Mouse (Mus musculus) layer of hippocampus, postnatal 25 days (tissue): ENCODE data around the gene Crybb1. TPM values are rescaled to one million over a fixed set of nuclear protein-coding genes. Genes with fewer than 3 reads are reported as not detected.
A peak's percentile ranks its signal among the peaks of the same experiment; 100 is the strongest.

Source experiments
- DNase-seq, 2 experiments: peaks; one replicate each; pipeline ENCODE4 v3.0.0; 2022; ENCODE audit warnings: mixed read lengths in 2 of 2, low spot score in 1 of 2; ENCODE audit errors: extremely low spot score in 1 of 2
- total RNA-seq, 2 experiments: library from RNA; stranded (reverse); gene quantifications; 2 replicates each; pipeline ENCODE4 v1.2.3; 2021

Gene Crybb1
- total RNA-seq, 2 experiments from 2014 or later = 7.4 to 7.9 TPM

DNA sequence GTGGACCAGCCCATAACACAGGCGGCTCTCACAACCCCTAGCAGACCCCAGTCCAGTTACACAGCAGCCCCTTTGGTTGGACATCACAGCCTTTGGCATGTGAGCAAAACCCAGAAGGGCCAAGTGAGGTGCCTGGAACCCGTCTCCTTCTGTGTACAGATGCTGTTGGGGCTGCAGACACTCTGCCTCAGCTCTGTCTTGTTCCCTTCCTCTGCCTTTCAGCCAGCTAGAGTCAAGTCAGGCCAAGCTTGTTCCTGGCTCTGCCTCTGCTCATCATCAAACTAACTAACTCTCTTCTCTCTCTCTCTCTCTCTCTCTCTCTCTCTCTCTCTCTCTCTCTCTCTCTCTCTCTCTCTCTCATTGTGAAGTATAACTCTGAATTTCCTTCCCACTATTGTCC lies 19.0 kb upstream of the Crybb1 start:
- no peak for DNase-seq

DNA sequence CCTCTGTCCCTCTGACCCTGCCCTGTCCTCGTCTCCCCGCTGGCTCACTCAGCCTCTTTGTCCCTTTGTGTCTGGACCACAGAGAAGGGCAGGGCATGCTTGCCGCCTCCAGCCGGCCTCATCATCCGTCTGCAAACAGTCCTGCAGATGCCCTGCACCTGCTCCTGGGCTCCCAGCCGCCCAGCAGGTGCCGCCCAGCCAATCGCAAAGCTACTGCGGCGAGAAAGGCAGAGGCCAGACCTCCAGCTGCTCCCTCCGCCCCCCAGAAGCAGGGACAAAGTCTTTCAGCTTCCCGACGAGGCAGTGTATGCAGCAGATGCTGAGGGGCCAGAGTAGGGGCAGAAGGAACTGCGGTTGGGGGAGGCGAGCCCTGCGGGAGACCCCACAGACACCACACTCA lies 18.2 kb upstream of the Crybb1 start:
- no peak for DNase-seq

DNA sequence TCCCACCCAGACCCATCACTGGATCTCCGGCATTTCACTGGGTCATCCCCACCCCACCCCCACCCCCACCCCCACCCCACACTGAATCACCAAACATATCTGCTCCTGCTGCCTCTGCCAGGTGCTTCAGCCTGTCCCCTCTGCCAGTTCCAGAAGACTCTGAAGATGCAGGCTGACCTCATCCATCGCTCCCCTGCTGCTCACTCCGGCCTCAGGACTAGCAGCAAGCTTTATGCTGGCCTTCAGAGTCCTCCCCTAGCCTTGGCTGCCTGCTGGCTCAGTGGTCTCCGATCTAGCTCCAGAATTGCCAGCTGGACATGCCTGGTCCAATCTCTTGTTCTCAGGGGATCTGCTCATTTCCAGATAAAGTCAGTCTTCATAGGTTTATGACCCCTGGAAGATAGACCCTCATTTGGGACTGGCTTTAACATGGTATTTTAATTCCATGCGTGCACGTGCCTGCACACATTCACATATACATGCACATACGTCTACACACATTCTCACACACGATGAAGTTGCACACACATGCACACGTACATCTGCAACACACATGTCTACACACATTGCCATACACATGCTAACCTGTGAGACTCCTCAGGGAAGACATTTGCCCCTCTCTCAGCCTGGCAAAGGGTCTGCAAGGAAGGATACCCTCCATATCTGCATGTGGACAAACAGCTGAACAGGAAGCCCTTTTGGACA lies 17.6 kb upstream of the Crybb1 start:
- no peak for DNase-seq

DNA sequence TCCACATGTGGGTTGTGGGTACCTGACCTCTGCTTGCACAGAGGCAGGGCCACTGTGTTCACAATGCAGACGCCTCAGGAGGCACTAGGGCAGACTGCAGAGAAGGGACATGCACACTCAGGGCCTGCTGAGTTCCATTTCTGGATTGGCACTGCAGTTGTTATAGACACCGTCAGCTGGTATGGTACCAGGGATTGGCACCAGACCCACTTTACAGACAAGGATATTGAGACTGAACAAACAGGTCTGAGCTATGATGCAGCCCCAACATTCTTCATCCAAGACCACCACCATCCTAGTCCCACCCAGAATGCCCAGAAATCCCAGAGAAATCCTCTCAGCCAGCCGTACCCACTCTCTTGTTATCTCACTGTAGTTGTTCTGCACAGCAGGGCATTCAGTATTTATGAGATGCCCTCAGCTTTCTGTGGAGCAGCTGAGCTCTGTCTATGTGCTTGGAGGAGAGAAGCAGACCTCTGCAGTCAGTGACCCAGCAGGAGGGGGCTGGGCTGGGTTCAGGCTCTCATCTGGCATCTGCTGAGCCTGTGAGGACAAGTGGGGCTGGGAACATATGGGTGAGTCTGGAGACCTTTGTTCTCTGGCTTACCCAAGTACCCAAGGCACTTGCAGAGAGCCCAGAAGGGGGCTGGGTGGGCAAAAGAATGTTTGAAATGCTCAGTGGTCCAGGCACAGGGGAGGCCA lies 16.7 kb upstream of the Crybb1 start:
- no peak for DNase-seq

DNA sequence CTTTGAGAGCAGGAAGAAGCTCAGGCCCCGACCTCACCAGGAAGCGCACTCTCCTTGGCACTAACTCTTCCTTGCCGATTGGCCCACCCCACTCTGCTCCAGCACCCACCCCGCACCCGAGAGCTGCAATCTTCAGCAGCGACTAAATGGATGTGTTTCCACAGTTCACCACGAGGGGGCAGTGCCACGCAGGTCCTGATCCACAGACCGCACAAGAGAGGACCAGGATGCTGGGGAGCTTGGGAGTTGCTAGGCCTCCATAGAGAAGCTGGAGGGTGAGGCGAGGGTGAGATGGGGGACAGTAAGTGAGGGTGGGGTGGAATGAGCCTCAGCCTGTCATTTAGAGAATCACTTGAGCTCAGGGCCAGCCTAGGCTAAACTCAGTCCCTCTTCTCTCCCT lies 14.9 kb upstream of the Crybb1 start:
- DNase-seq = peak; percentile 93 to 99

DNA sequence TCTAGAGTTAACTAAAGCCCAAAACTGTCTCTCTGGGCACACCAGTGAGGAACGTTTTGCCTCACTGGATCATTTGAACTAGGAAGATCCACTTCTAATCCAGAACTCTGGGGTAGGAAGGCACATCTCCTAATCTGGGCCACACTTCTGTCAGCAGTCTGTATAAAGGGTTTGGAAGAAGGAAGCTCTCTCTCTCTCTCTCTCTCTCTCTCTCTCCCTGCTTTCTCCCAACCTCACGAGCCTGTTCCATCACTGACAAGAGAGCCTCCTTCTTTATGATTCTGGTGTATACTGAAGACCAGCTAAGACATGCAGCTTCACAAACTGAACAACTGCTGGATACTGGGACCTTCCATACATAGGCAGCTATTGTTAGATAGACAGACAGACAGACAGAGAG lies 13.8 kb upstream of the Crybb1 start:
- DNase-seq = no peak

DNA sequence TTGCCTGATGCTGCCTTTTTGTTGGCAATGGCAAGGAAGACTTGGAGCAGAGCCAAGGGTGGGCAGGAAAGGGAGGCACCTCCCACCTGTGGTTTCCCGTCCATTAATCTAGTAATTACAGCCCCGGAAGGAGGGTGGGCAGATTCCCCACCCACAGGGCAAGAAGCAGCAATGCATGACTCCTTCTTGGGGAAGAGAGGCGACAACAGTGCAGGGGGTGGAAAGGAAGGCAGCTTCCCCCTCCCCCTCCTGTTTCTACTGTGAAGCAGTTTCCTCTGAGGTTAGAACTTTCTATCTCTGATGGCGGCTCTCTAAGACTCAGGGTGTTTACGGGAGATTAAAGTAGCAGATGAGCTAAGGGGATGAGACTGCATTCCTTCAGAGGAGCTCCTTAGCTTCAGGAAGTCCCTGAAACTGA lies 13.2 kb upstream of the Crybb1 start:
- DNase-seq = no peak

DNA sequence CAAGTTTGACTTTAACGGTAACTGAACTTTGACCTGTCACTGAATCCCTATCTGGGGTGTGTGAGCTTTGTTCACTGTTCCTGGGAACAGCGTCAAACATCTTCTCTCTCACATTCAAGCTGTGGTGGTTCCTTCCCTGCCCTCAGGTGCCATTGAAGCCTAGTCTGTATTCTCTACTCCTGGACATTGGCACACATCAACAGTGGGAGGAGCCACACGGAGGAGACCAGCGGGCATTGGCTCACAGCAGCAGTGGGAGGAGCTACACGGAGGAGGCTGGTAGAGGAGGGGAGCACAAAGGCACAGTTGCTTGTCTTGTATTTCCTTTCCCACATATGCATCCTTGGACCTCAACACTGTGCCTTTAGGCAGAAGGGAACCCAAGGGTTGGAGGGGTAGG lies 12.6 kb upstream of the Crybb1 start:
- DNase-seq = no peak

DNA sequence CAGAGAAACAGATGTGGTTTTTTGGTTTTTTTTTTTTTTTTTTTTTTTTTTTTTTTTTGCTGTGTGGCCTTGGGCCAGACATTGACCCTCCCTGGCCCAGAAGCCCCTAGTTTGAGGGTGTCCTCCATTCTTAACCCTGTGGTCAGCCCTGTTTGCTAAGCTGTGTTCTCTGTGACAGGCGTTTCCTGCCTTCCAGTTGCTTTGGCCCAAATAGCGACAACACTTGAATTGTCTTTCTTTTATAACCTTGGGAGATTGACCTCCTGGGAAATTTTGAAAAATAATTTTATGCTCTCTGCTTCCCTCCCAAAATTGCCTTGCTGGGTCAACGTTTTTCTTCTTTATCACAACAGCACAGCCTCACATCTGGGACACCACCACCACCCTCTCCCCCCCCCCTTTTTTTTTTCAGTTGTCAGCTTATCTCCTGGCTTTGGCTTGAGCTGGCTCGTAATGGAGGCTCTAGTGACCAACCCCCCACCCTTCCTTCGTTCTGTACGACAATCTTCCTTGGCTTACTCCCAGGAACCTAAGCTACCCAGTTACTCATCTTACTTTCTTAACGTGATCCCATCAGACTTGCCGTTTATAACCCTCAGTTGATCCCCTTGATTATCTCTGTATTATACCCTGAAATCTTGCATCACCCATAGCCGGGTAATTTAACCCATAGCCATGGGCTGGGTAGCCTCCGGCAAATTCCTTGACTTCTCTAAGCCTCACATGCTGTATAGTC lies 11.9 kb upstream of the Crybb1 start:
- DNase-seq = no peak

DNA sequence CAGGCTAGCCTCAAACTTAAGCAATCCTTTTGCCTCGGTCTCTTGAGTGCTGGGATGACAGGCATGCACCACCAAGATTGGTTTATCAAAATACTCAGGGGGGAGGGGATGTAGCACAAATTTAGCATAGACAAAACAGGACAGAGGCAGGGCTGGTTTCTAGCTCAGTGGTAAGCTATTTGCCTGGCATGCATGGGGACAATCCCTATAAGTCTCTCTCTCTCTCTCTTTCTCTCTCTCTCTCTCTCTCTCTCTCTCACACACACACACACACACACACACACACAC lies 11.4 kb upstream of the Crybb1 start:
- no peak for DNase-seq

DNA sequence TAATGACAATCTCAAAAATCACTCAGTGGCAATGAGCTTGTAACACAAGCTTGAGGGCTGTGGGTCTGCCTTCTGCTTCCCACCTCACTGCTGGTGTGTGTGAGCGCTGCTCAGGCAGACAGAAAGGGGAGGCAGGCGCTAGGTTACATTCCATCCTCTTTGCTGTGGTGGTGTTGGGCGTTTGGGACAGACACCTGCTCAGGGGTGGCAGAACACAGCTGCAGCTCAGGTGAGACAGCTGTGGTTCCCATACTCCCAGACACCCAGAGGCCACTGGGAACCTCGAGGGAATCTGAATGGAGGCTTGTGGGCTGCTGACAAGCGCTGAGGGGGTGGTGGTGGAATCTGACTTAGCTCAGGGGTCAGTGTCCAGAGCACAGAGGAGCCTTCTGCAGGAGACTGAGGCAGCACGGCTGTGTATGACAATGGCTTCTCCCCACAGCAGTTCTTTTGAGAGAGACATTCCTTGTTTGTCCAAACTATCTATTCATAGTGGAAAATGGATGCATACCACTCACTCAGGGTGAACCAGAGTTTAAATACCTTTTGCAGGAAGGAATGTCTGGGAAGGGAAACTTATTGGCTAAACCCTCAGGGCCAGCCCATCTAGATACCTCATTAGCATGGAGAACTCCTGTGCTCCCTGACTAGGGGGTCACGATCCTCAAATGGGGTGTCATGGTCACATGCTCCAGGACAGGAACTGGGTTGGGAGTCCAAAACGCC lies 10.6 kb upstream of the Crybb1 start:
- DNase-seq = no peak

DNA sequence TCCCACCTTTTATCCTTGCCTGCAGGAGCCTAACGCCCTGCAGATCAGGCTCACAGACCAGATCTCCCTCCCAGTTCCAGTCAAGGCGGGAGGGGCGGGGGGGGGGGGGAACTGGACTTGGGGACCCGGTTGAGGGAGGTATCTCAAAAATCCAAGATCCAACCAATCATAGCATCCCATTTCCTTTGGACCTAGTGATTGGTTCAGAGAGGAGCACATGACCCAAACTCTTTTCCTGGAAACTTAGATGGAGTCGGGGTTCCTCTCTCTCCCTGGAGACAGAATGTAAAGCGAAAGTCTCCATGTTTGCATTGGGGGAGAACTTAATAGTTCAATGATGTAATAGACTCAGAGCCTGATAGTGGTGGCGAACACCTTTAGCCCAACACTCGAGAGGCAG lies 8.2 kb upstream of the Crybb1 start:
- DNase-seq = no peak

DNA sequence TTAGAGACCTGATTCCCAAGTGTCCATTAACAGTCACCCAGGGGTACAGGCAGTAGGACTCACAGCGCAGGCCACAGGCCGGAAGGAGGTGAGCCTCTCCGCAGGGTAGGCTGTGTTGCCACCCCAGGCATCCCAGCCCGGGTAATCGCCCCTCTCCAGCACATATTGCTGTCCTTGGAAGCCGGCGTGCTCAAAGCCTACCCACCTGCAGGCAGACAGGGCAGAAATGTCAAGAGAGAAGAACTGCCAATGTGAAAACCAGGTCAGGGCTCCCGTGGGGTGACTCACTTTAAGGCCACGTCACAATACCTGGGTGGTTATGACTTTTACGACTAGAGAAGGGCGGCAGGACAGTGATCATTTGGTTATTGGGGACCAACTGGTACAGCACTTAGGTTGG lies 6.5 kb upstream of the Crybb1 start:
- DNase-seq = no peak

DNA sequence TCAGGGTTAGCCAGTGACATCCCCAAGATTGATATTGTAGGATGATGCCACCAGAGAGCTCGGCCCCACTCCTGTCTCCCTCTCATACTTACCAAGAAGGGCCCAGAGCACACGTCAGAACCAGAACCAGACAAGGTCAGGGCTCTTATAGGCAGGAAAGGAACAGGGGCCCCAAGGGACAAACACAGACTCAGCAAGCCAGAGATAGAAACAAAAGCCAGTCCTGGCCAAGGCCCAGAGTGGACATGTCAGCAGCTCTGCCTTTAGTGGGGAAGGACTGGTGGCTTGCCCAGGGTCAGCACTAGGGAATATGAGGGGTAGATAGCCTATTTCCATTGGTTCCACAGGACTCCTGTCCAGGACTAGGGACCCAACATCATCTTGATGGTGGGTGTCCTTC lies 3.2 kb upstream of the Crybb1 start, which contains the start of gene Cryba4:
Gene Cryba4 (minus strand): TSS at position 119 of the 400 bp plus-strand sequence.
- DNase-seq = no peak

DNA sequence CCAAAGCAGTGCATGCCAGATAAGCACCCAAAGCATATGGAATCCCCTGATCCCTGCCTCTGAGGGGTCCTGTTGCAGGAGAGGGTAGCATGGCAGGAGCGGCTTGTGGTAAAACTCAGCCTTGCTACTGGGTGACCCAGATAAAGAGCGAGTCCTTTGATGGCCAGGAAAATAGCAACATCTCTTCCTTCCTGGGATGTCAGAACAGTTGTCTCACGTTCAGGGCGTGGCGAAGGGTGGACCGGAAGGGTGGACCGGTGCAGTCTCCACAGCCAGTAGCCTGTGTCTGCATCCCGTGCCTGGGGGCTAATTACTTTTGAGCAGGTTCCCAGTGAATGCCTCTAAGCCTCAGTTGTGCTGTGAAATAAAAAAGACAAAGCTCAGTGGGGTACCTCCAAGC lies 2.4 kb upstream of the Crybb1 start:
- no peak for DNase-seq

DNA sequence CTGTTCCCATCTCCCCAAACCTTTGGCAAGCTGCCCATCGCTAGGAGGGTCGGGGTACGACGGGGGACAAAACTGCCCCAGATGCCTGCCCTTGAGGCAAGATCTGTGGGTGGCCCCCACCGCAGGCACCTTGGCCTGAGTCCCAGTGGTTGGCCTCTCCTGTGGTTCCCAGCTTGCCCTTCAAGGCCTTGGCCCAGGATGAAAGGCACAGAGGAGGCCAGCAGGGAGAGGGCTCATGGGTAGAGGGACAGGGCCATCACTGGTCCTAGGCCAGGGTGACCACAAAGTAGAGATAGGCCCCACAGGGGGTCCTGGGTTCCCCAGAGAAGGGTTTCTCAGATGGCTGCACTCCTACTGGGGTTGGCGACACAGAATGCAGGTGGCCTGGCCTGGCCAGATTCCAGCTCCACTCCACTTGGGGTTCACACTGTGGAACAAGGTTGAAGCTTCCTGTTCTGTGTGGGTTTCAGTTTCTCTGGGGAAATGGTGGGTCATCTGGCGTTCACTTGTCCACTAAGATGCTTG lies 1.3 kb upstream of the Crybb1 start:
- DNase-seq = peak in 1 of 2 experiments; percentile 53

DNA sequence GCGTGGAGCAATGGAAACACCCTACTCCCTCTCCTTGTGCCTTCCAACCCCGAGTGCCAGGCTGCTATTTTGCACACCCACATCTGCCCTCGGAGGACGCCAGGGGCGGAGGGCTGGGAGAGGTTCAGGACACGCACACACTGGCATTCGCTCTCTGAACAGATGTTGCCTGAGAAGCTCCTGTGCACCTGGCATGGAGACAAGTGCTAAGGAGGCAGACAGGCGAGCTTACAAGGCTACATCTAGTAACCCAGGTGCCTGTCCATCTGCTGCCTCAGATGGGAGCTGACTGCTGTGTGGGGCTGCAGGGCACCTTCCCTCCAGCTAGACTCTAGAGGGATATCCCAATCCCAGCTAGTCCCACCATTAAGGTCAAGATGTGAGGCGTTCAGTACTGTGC lies 842 bp downstream of the Crybb1 start:
- no peak for DNase-seq

DNA sequence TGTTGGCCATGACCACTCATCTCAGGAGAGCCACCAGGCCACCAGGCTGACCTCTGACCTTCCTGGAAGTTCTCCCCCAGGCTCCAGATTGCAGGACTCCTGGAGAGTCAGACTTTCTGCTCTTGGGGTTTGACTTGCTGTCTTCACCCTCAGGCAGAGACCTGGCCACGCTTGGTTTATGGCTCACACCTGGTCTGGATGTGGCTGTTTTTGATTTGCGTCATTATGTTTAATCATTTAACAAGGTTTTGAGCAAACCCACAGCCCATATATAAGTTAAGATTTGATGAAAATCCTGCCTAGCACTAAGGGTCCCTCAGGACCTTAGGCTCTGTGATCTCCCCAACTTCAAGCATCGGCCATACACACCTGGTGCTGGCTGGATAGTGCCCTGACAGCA lies 2.3 kb downstream of the Crybb1 start:
- no peak for DNase-seq

DNA sequence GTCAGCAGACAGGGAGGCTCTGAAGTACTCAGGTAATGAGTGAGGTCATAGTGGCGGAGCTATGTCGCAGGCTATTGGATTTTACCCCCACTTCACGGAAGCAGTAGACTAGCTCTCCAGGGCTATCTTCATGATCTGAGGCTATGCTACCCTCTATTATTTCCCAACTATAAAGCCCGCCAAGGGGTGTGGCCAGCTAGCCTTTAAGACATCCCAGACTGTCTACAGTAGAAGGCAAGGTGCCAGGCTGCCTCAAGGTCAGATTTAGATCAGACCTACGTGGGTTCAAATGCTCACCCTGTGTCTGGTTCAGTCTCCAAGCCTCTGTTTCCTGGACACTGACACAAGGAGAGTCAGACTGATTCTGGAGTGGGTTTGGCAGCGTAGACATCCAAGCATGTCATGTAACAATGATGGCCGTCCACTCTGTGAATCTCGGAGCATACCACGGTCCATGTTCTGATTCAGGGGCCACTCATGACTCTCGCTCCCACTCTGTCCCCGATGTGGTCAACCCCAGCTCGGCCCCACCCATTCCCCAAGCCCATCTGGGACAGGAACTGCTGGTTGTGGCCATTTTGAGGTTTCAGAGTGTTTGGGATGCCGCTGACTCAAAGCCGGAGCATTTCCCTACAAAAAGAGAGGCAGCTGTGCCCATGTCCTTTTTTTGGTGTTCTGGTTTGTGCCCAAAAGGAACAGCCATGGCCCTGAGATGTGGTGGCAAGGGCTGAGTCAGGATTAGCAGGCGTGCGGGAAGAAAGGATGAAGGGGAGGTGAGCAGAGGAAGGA lies 4.4 kb downstream of the Crybb1 start:
- no peak for DNase-seq

DNA sequence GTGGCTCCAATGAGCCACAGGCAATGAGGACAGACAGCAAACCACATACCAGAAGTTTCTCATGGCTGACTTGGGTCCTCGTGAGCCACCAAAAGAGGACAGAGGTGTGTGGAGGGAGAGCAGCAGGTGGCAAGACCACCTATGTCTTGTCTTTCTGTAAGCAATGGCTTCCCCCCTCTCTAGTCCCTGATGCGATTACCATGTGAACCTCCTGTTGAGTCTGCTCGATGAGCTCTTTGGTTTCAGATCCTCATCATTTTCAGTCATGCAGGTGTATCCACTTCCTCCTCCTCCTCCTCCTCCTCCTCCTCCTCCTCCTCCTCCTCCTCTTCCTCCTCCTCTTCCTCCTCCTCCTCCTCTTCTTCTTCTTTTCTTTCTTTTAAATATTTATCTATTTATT lies 5.2 kb downstream of the Crybb1 start:
- no peak for DNase-seq
